Mouse (Mus musculus): ENCODE measurements around the gene Asb5. TPM values are rescaled to one million over a fixed set of nuclear protein-coding genes. Genes with fewer than 3 reads are reported as not detected.
A peak's percentile ranks its signal among the peaks of the same experiment; 100 is the strongest.

Gene Asb5
- total and polyA plus RNA-seq, 2 experiments from 2014 or later, result 11.9 to 13.0 TPM

DNA sequence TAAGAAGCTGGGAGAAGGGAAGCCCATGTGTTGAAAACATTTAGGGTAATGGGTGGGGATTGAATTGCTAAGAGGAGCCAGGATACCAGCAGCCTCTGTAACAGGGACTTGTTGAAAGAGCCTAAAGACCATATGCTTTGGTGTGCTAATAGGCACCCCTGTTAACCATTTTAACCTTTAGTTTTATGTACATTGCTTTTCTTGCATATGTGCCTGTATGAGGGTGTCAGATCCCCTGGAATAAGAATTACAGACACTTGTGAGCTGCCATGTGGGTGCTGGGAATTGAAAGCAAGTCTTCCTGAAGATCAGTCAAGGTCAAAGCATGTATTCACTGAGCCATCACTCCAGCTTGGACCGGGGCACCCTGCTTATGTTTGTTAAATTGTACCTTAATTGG, 35.8 kb downstream of the Asb5 start:
- no peaks in the 10 kb centered on the region for H3K36me3 ChIP-seq (ENCODE audit: insufficient read depth, low read length)
- WGBS, result 89% methylated on average over 1 of the region's 1 CpGs
- TF ChIP-seq CTCF (IDR thresholded peaks at IDR 0.05; ENCODE audit: low read depth), result no peak
- H3K27ac ChIP-seq, result no peak overlapping the region
- H3K4me1 ChIP-seq (ENCODE audit: insufficient read depth, low read length), result no peaks in the 10 kb centered on the region
- no peak overlapping the region for H3K9ac ChIP-seq (replicated peaks; ENCODE audit: low read length)
- H3K9me3 ChIP-seq (ENCODE audit: low read length), result no peaks in the 10 kb centered on the region
- no peak overlapping the region for H3K4me2 ChIP-seq (ENCODE audit: low read depth, low read length)
- DNase-seq (ENCODE audit: low spot score) (no peak), ATAC-seq (no peak)
- no peak overlapping the region for H3K4me3 ChIP-seq (ENCODE audit: low read length)
- no peaks in the 10 kb centered on the region for H3K27me3 ChIP-seq (ENCODE audit: insufficient read depth, low read length)

DNA sequence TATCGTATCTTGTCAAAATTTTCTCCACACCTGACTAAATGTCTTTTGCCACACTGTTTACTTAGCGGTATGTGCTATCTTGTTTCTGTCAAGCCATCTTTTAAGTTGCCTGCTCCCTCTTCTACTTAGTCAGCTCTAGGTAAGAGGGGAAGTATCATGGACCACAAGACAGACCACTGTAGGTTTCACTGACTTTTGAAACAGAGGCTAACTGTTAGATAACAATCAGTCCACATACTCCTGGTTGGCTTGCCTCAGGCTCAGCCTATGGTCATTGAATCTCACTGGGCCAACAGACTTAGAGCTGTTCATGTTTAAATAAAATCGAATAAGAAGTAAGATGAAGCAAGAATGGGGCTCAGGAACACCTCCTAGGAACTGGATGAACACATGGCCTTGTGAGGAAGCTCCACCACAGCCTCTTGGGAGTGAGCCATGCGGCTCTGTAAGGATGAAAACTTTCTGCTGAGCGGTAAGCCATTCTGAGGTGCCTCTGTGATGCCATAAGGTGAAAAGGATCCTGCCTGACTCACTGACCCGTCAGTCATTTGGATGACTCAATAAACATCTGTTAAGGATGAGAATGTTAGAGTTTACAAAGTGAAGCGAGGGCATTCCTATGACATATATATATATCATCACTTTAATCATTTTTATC, 36.4 kb downstream of the Asb5 start:
- ATAC-seq (no peak), DNase-seq (ENCODE audit: low spot score) (no peak)
- Histone ChIP-seq H3K9ac (replicated peaks; ENCODE audit: low read length) (no peak overlapping the region), H3K4me3 (ENCODE audit: low read length) (no peak overlapping the region), H3K36me3 (ENCODE audit: insufficient read depth, low read length) (no peaks in the 10 kb centered on the region), H3K27ac (no peak overlapping the region), H3K4me2 (ENCODE audit: low read depth, low read length) (no peak overlapping the region), H3K9me3 (ENCODE audit: low read length) (no peaks in the 10 kb centered on the region), H3K4me1 (ENCODE audit: insufficient read depth, low read length) (no peaks in the 10 kb centered on the region; the same call in 1 of the 2 replicates), H3K27me3 (ENCODE audit: insufficient read depth, low read length) (no peaks in the 10 kb centered on the region)
- TF ChIP-seq CTCF (IDR thresholded peaks at IDR 0.05; ENCODE audit: low read depth), result no peak
- 87% methylated on average over 7 of the region's 7 CpGs for WGBS

DNA sequence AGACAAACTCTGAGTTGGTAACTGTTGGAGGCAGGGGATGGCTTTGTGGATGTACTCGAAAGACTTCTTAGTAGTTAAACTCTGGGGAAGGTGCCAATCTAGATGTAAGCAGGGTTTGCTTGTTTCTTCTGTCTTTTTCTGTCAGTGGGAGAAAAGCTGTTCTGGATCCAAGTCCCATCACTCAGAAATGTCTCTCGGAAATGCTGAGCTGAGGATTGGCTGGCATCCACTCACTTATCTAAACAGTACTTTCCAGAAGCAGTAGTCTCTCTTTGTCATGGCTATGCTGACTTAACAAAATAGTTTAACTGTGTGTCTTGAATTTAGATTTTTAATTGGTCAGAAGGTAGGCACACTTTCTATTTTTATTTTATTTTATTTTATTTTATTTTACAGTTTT, 37.8 kb downstream of the Asb5 start:
- DNase-seq (ENCODE audit: low spot score), result peak; percentile 4
- Histone ChIP-seq H3K27ac (no peak overlapping the region), H3K27me3 (ENCODE audit: insufficient read depth, low read length) (no peaks in the 10 kb centered on the region), H3K4me3 (ENCODE audit: low read length) (no peak overlapping the region), H3K4me2 (ENCODE audit: low read depth, low read length) (no peak overlapping the region), H3K36me3 (ENCODE audit: insufficient read depth, low read length) (no peaks in the 10 kb centered on the region), H3K9me3 (ENCODE audit: low read length) (no peaks in the 10 kb centered on the region), H3K9ac (replicated peaks; ENCODE audit: low read length) (no peak overlapping the region), H3K4me1 (ENCODE audit: insufficient read depth, low read length) (no peaks in the 10 kb centered on the region; the same call in 1 of the 2 replicates)
- 34% methylated on average over 2 of the region's 2 CpGs for WGBS
- ATAC-seq, result no peak
- no peak for TF ChIP-seq CTCF (IDR thresholded peaks at IDR 0.05; ENCODE audit: low read depth)

DNA sequence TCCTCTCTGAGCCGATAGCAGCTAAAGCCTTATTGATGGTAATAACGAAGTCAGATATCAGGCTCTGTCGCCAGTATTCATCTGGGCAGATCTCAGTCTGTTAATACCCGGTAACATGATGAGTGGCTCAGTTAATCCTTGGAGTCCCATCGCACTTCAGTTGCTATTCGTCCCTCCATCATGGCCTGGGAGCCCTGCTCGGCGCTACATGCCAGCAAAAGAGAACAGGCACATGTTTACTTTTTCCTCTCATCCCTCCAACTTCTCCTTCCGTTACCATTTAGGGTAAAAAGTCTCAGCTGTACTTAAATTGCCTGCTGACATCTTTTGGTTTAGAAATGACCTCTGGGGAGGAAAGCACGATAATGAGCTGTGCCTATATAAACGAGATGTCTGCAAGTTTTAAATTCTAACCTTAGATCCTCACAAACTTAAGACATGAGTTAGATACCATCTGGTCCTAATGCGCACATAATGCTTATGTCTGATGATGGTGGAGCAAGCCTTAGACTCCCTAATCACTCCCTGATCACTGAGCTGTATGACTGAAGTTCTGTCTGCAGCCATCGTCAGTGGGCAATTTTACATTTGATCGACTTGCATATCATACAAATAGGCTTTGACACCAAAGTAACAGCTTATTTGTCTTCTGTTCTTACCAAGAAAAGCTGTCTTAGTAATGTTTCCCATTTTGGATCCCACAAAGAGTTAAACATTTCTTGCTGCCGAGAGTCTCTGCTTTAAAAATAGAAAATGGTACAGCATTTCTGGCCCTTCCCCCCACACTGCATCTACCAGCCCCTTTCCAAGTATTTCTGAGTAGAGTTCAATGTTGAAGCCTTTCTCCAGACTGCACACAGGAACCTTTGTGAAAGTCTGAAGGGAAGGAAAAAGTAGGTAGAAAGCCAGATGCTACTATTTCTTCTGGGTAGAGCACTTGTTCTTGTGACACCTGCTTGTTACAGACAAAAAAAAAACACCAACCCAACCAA, 41.5 kb downstream of the Asb5 start:
- Histone ChIP-seq H3K27ac (no peak overlapping the region), H3K9me3 (ENCODE audit: low read length) (no peaks in the 10 kb centered on the region), H3K4me2 (ENCODE audit: low read depth, low read length) (no peak overlapping the region), H3K4me1 (ENCODE audit: insufficient read depth, low read length) (no peaks in the 10 kb centered on the region; the same call in 1 of the 2 replicates), H3K36me3 (ENCODE audit: insufficient read depth, low read length) (no peaks in the 10 kb centered on the region), H3K9ac (replicated peaks; ENCODE audit: low read length) (no peak overlapping the region), H3K4me3 (ENCODE audit: low read length) (no peak overlapping the region), H3K27me3 (ENCODE audit: insufficient read depth, low read length) (no peaks in the 10 kb centered on the region)
- TF ChIP-seq CTCF (IDR thresholded peaks at IDR 0.05; ENCODE audit: low read depth), result no peak
- ATAC-seq (no peak), DNase-seq (ENCODE audit: low spot score) (no peak)
- WGBS, result 68% methylated on average over 15 of the region's 15 CpGs

DNA sequence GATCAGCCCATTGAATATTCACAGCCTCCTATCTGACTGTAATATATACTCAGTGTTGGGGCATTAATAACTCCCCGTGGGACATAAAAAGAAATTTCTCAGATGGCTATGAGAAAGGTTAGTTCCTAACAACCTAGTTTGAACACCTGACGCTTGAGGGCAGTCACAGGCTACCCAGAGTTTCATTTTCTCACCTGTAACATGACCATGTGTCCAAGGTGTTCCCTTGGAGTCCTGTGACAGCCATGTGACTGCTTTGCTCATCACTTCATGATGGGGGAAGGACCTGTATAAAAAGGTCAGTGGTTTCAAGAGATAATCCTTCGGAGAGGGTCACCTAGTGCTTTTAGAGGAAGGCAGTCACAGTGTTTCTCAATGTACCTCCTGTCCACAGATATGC, 52.1 kb downstream of the Asb5 start:
- no peak for TF ChIP-seq CTCF (IDR thresholded peaks at IDR 0.05; ENCODE audit: low read depth)
- Histone ChIP-seq H3K9ac (replicated peaks; ENCODE audit: low read length) (no peak overlapping the region), H3K4me1 (ENCODE audit: insufficient read depth, low read length) (no peaks in the 10 kb centered on the region), H3K4me3 (ENCODE audit: low read length) (no peak overlapping the region), H3K9me3 (ENCODE audit: low read length) (no peaks in the 10 kb centered on the region), H3K27ac (no peak overlapping the region), H3K36me3 (ENCODE audit: insufficient read depth, low read length) (no peaks in the 10 kb centered on the region), H3K4me2 (ENCODE audit: low read depth, low read length) (no peak overlapping the region), H3K27me3 (ENCODE audit: insufficient read depth, low read length) (no peaks in the 10 kb centered on the region)
- DNase-seq (ENCODE audit: low spot score), result no peak
- no peak for ATAC-seq
- WGBS, result 86% methylated on average over 3 of the region's 3 CpGs

DNA sequence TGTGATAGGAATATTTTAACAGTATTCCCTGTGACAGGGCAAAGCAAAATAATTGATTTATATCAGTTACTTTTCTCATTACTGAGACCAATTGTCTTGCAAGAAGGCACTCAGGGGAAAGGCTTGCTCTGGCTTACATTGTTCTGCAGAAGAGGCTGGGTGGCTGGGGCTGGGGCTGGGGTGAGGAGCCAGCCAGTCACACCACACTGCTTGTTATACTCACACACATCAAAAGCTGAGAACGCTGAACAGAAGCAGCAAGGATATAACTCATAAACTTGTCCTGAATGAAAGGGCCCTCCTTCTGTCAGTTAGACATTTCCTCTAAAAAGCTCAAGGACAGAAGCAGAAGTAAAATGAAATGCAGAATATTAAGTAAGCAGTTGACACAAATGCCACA, 53.5 kb downstream of the Asb5 start:
- no peak overlapping the region for H3K4me3 ChIP-seq (ENCODE audit: low read length)
- H3K27me3 ChIP-seq (ENCODE audit: insufficient read depth, low read length), result no peaks in the 10 kb centered on the region
- DNase-seq (ENCODE audit: low spot score) (no peak), ATAC-seq (no peak)
- WGBS, result 55% methylated on average over 1 of the region's 1 CpGs
- H3K36me3 ChIP-seq (ENCODE audit: insufficient read depth, low read length), result no peaks in the 10 kb centered on the region
- no peak overlapping the region for H3K9ac ChIP-seq (replicated peaks; ENCODE audit: low read length)
- no peak overlapping the region for H3K27ac ChIP-seq
- no peaks in the 10 kb centered on the region for H3K9me3 ChIP-seq (ENCODE audit: low read length)
- H3K4me1 ChIP-seq (ENCODE audit: insufficient read depth, low read length), result no peaks in the 10 kb centered on the region
- H3K4me2 ChIP-seq (ENCODE audit: low read depth, low read length), result no peak overlapping the region
- TF ChIP-seq CTCF (IDR thresholded peaks at IDR 0.05; ENCODE audit: low read depth), result no peak

All from hindbrain, postnatal 0 days (tissue).